ENCODE assay signal across 9 mouse cellular contexts in genomic region chr13:15421182-15421750, GRCm38 (mm10). TPM values are rescaled to one million over a fixed set of nuclear protein-coding genes. Genes with fewer than 3 reads are reported as not detected.
DNase-seq lines count a peak whose midpoint lies in the region; ATAC-seq and TF ChIP-seq lines count a peak whose summit lies in the region.
"Had no signal": no experiment of that assay in that cellular context is flagged by ENCODE, and none has a peak within 500 bp of the region (broad histone marks: within the 10 kb centered on the region; RNA-seq: fewer than 3 reads in every experiment).

No protein-coding gene starts in this region.

- peak; percentile 13 for DNase-seq in gastrocnemius, adult 18-20 months (ENCODE audit: low spot score)
- no peak for DNase-seq in gastrocnemius, adult 8-10 months (ENCODE audit: low spot score in 2 of 2)
- DNase-seq in layer of hippocampus, adult 2 months (ENCODE audit: low spot score in 2 of 2), result no peak
- no peak for DNase-seq in layer of hippocampus, postnatal 25 days (ENCODE audit: extremely low spot score in 1 of 2, low spot score in 1 of 2)
- DNase-seq in embryonic facial prominence, embryonic 10.5 days (ENCODE audit: low spot score), result peak; percentile 30
- DNase-seq in right cerebral cortex, postnatal 4 days, result no peak
- DNase-seq in adrenal gland, postnatal 36 days, result no peak

- no peak overlapping the region for H3K27ac ChIP-seq in layer of hippocampus, adult 2 months
- no peak overlapping the region for H3K27ac ChIP-seq in embryonic facial prominence, embryonic 10.5 days (replicated peaks)
- no peak overlapping the region for H3K27ac ChIP-seq in midbrain, embryonic 15.5 days
- H3K27ac ChIP-seq: liver, embryonic 15.5 days had no signal

- H3K36me3 ChIP-seq in embryonic facial prominence, embryonic 10.5 days (replicated peaks), result no peaks in the 10 kb centered on the region
- no peaks in the 10 kb centered on the region for H3K36me3 ChIP-seq in midbrain, embryonic 15.5 days (replicated peaks)
- H3K36me3 ChIP-seq: liver, embryonic 15.5 days had no signal

- peak overlapping the region; percentile 33 for H3K4me2 ChIP-seq in midbrain, embryonic 15.5 days
- H3K4me2 ChIP-seq: liver, embryonic 15.5 days had no signal

- H3K4me3 ChIP-seq in layer of hippocampus, adult 2 months, result peak overlapping the region; percentile 32
- peak overlapping the region; percentile 26; the same call in 1 of the 2 replicates for H3K4me3 ChIP-seq in embryonic facial prominence, embryonic 10.5 days
- no peak overlapping the region for H3K4me3 ChIP-seq in midbrain, embryonic 15.5 days
- H3K4me3 ChIP-seq: liver, embryonic 15.5 days had no signal

- H3K9ac ChIP-seq in midbrain, embryonic 15.5 days, result no peak overlapping the region
- H3K9ac ChIP-seq: liver, embryonic 15.5 days had no signal

- H3K4me1 ChIP-seq in embryonic facial prominence, embryonic 10.5 days, result peaks cover 10% of the 10 kb centered on the region; the same call in 1 of the 2 replicates
- no peaks in the 10 kb centered on the region for H3K4me1 ChIP-seq in midbrain, embryonic 15.5 days
- H3K4me1 ChIP-seq: liver, embryonic 15.5 days had no signal

- WGBS in embryonic facial prominence, embryonic 10.5 days, result 31% methylated on average over 10 of the region's 10 CpGs
- WGBS in midbrain, embryonic 15.5 days, result 45% methylated on average over 10 of the region's 10 CpGs

- TF ChIP-seq CTCF in layer of hippocampus, adult 2 months (conservative IDR thresholded peaks at IDR 0.05), result no peak

- no peaks in the 10 kb centered on the region for H3K9me3 ChIP-seq in embryonic facial prominence, embryonic 10.5 days
- no peaks in the 10 kb centered on the region for H3K9me3 ChIP-seq in midbrain, embryonic 15.5 days
- H3K9me3 ChIP-seq: liver, embryonic 15.5 days had no signal

- no peaks in the 10 kb centered on the region for H3K27me3 ChIP-seq in embryonic facial prominence, embryonic 10.5 days (replicated peaks; ENCODE audit: low read depth, poor library complexity, severe bottlenecking)
- H3K27me3 ChIP-seq in midbrain, embryonic 15.5 days (replicated peaks), result no peaks in the 10 kb centered on the region
- H3K27me3 ChIP-seq: liver, embryonic 15.5 days had no signal

- ATAC-seq in midbrain, embryonic 15.5 days (replicated peaks), result no peak

RNA-seq across cellular contexts. Expression of gene Gli3, which starts 41.8 kb away (rescaled TPM):
- 1 to 10 TPM; 1.1 to 1.5 TPM for total RNA-seq in gastrocnemius, adult 18-20 months (2021)
- total RNA-seq in gastrocnemius, adult 8-10 months (2022), result under 1 TPM; 0.70 to 0.99 (median 0.82) TPM
- 10 to 100 TPM in 1 of 2 experiments, 1 to 10 TPM in 1; 9.6 to 10.1 TPM for total RNA-seq in layer of hippocampus, adult 2 months (2021)
- 1 to 10 TPM; 8.1 to 9.1 TPM for total RNA-seq in layer of hippocampus, postnatal 25 days (2021)
- polyA plus RNA-seq in embryonic facial prominence, embryonic 10.5 days (2016; fragmentation: Nextera tagmentation; extraction: Ambion mirVana), result 33.9 and 35.4 TPM in 2 replicates
- 7.7 and 8.4 TPM in 2 replicates for polyA plus RNA-seq in midbrain, embryonic 15.5 days (2015; fragmentation: Nextera tagmentation; extraction: Ambion mirVana)
- 1 to 10 TPM; 8.3 to 8.6 TPM for total RNA-seq in adrenal gland, postnatal 36 days (2021)

Comparison
In these comparisons a context has a peak if more than half of its experiments do, and no peak if none do; other contexts are left out.
1. DNase-seq: peak in gastrocnemius, adult 18-20 months (single experiment) and embryonic facial prominence, embryonic 10.5 days (single experiment); none in gastrocnemius, adult 8-10 months (0 of 2), layer of hippocampus, adult 2 months (0 of 2), layer of hippocampus, postnatal 25 days (0 of 2), right cerebral cortex, postnatal 4 days (single experiment) and adrenal gland, postnatal 36 days (0 of 2).